Mouse (Mus musculus) c-Kit-positive CD71-positive TER-119-positive erythroid progenitor cells, embryonic 14.5 days (primary cell): ENCODE measurements around the gene Prkag2.

Source experiments
- DNase-seq: peaks from one replicate; pipeline ENCODE4 v3.0.0-alpha.2; 2013; ENCODE audit warnings: low spot score

Prkag2 gene

GRCm38 (mm10) chr5:24967898-24968535 lies 132.4 kb downstream of the Prkag2 start:
- no peak for DNase-seq

GRCm38 (mm10) chr5:24963776-24964175 lies 136.7 kb downstream of the Prkag2 start:
- no peak for DNase-seq

- no peak for DNase-seq
These were observed 139.7 kb downstream of the Prkag2 start for GRCm38 (mm10) chr5:24960791-24961190.

- no peak for DNase-seq
These were observed 140.7 kb downstream of the Prkag2 start for GRCm38 (mm10) chr5:24959758-24960157.

- no peak for DNase-seq
These were observed 141.8 kb downstream of the Prkag2 start for GRCm38 (mm10) chr5:24958596-24958995.

GRCm38 (mm10) chr5:24956891-24957290 lies 143.6 kb downstream of the Prkag2 start:
- DNase-seq, result no peak

- DNase-seq, result no peak
These were observed 147.3 kb downstream of the Prkag2 start for GRCm38 (mm10) chr5:24952842-24953741.

- DNase-seq, result no peak
These were observed 148.2 kb downstream of the Prkag2 start for GRCm38 (mm10) chr5:24952212-24952611.

GRCm38 (mm10) chr5:24950891-24951574 lies 149.4 kb downstream of the Prkag2 start:
- DNase-seq, result no peak

- DNase-seq, result no peak
These were observed 150.4 kb downstream of the Prkag2 start for GRCm38 (mm10) chr5:24950039-24950438.

GRCm38 (mm10) chr5:24938046-24938822 lies 162.2 kb downstream of the Prkag2 start:
- DNase-seq, result no peak

- no peak for DNase-seq
These were observed 164.0 kb downstream of the Prkag2 start for GRCm38 (mm10) chr5:24936451-24936850.

- DNase-seq, result no peak
These were observed 165.0 kb downstream of the Prkag2 start for GRCm38 (mm10) chr5:24935446-24935845.

GRCm38 (mm10) chr5:24933760-24934159 lies 166.7 kb downstream of the Prkag2 start:
- no peak for DNase-seq

GRCm38 (mm10) chr5:24931578-24932185 lies 168.8 kb downstream of the Prkag2 start:
- no peak for DNase-seq

- DNase-seq, result no peak
These were observed 169.4 kb downstream of the Prkag2 start for GRCm38 (mm10) chr5:24930831-24931577.

- DNase-seq, result no peak
These were observed 171.6 kb downstream of the Prkag2 start for GRCm38 (mm10) chr5:24928816-24929215.

- peak; percentile 60 for DNase-seq
These were observed 172.7 kb downstream of the Prkag2 start for GRCm38 (mm10) chr5:24927706-24928105.

GRCm38 (mm10) chr5:24919155-24919554 lies 181.3 kb downstream of the Prkag2 start:
- no peak for DNase-seq

- DNase-seq, result no peak
These were observed 183.9 kb downstream of the Prkag2 start for GRCm38 (mm10) chr5:24916511-24916910.

GRCm38 (mm10) chr5:24915119-24915518 lies 185.3 kb downstream of the Prkag2 start:
- DNase-seq, result no peak
